Mouse (Mus musculus) neural tube, embryonic 10.5 days (tissue): ENCODE data around the gene Ovol1.
A peak's percentile ranks its signal among the peaks of the same experiment; 100 is the strongest.

Source experiments
- DNase-seq: peaks from one replicate; pipeline ENCODE4 v3.0.0-alpha.2; 2017; ENCODE audit warnings: low spot score; ENCODE audit errors: extremely low spot score

Ovol1 gene

GRCm38 (mm10) chr19:5525204-5525603, 35.2 kb downstream of the Ovol1 start:
- no peak for DNase-seq

GRCm38 (mm10) chr19:5518721-5519120, 41.7 kb downstream of the Ovol1 start:
- no peak for DNase-seq

- DNase-seq = no peak
Measured at GRCm38 (mm10) chr19:5516906-5517505, 43.4 kb downstream of the Ovol1 start.

- DNase-seq = no peak
Measured at GRCm38 (mm10) chr19:5515840-5516777, 44.3 kb downstream of the Ovol1 start.

- DNase-seq = no peak
Measured at GRCm38 (mm10) chr19:5513005-5513349, 47.5 kb downstream of the Ovol1 start.

- no peak for DNase-seq
Measured at GRCm38 (mm10) chr19:5512091-5513004, 48.1 kb downstream of the Ovol1 start.

GRCm38 (mm10) chr19:5511074-5511632, 49.3 kb downstream of the Ovol1 start:
- no peak for DNase-seq

- DNase-seq = peak; percentile 94
Measured at GRCm38 (mm10) chr19:5510031-5511026, 50.1 kb downstream of the Ovol1 start, which contains the start of gene Snx32. Gene Snx32 (minus strand): TSS chr19:5510538.

- DNase-seq = no peak
Measured at GRCm38 (mm10) chr19:5503687-5504086, 56.8 kb downstream of the Ovol1 start, which contains the start of gene 1700020D05Rik. Gene 1700020D05Rik (minus strand): TSS chr19:5503787.

- DNase-seq = no peak
Measured at GRCm38 (mm10) chr19:5500330-5500875, 60.0 kb downstream of the Ovol1 start.
